Comparison of ENCODE assay signal across 8 mouse cellular contexts in the genomic region with DNA sequence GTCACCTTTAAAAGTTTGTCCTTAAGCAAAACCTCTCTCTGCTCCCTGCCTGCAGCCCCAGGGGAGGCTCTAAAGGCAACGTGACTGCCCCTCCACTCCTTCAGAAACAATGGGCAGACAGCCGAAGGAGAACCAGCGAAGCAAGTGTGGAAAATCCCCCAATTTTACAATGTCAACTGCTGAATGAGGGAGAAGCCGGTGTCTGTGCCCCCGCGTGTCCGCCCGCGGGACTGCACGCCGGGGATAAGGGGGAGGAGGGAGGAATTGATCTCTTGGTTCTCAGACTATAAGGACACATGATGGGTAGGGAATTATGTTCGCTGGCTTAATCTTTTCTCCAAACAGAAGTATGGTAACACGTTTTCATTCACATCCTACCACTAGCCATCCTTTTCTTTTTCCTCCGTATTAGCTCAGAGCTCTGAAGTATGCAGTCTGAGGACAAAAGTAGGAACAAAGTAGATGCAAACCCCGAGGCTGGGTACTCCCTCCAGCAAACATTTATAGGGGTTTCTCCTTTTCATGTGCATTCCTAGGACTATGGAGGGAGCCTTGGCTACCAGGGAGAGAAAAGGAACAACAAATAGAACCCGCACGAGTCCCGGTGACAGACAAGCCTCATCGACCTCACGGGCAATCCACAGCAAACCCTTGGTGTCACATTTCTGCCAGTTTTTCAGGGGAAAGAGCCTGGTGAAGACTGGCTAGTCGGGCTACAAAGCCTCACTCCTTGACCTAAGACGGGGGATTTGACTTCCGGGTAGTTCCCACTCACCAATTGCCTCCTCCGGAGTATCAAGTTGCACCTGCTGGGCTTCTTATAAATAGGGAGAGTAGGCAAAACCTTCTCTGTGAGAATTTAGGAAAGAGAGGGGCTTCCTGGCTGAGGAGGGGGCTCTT. TPM values are rescaled to one million over a fixed set of nuclear protein-coding genes. Genes with fewer than 3 reads are reported as not detected.
A peak's percentile ranks its signal among the peaks of the same experiment; 100 is the strongest.
DNase-seq lines count a peak whose midpoint lies in the region; ATAC-seq and TF ChIP-seq lines count a peak whose summit lies in the region.

No protein-coding gene starts in this region.

- ATAC-seq in heart, embryonic 12.5 days (ENCODE audit: insufficient number of reproducible peaks, low FRiP score), result peak; percentile 34; the same call in 1 of the 2 replicates
- ATAC-seq in kidney, embryonic 16.5 days (ENCODE audit: low FRiP score, low TSS enrichment), result peak; percentile 42; the same call in 1 of the 2 replicates
- ATAC-seq in monocyte, adult 5-6 weeks (replicated peaks; ENCODE audit: insufficient number of reproducible peaks, low FRiP score, low TSS enrichment, poor library complexity, severe bottlenecking), result peak; percentile 84

- peak overlapping the region; percentile 60 for H3K4me2 ChIP-seq in heart, embryonic 12.5 days
- H3K4me2 ChIP-seq in kidney, embryonic 16.5 days (replicated peaks; ENCODE audit: low read depth, low read length), result peak overlapping the region; percentile 54

- peak; percentile 93 for DNase-seq in CD4-positive, CD25-positive, alpha-beta regulatory T cell, adult 2 months (ENCODE audit: low read depth, low spot score)
- DNase-seq in brain, embryonic 18.5 days (ENCODE audit: low read depth, low spot score), result peak; percentile 84
- peak; percentile 57 for DNase-seq in liver, adult 2 months (ENCODE audit: extremely low read depth, low read depth, low spot score)
- peak; percentile 92 to 94 for DNase-seq in spleen, postnatal 36 days (ENCODE audit: low spot score in 2 of 2)

- no peaks in the 10 kb centered on the region for H3K9me3 ChIP-seq in erythroblast, embryonic 14.5 days (ENCODE audit: control insufficient read depth, low read length)
- H3K9me3 ChIP-seq in heart, embryonic 12.5 days (replicated peaks), result no peaks in the 10 kb centered on the region
- no peaks in the 10 kb centered on the region for H3K9me3 ChIP-seq in kidney, embryonic 16.5 days (ENCODE audit: low read length)

- H3K36me3 ChIP-seq in erythroblast, embryonic 14.5 days (ENCODE audit: control insufficient read depth), result peaks cover 10% of the 10 kb centered on the region
- H3K36me3 ChIP-seq in heart, embryonic 12.5 days, result no peaks in the 10 kb centered on the region
- no peaks in the 10 kb centered on the region for H3K36me3 ChIP-seq in kidney, embryonic 16.5 days (ENCODE audit: insufficient read depth, low read length)
- no peaks in the 10 kb centered on the region for H3K36me3 ChIP-seq in liver, adult 2 months (ENCODE audit: control insufficient read depth, insufficient read depth, low read length)

- peaks cover 19% of the 10 kb centered on the region for H3K79me2 ChIP-seq in liver, adult 2 months (ENCODE audit: control insufficient read depth, insufficient read depth, low read length)

- no peak overlapping the region for H3K27ac ChIP-seq in heart, embryonic 12.5 days (ENCODE audit: poor library complexity, severe bottlenecking)
- H3K27ac ChIP-seq in kidney, embryonic 16.5 days (ENCODE audit: low read length), result peak overlapping the region; percentile 77
- peak overlapping the region; percentile 76 for H3K27ac ChIP-seq in liver, adult 2 months (replicated peaks; ENCODE audit: insufficient read depth, low read depth, low read length)

- WGBS in heart, embryonic 12.5 days, result 2% methylated on average over 24 of the region's 24 CpGs
- WGBS in kidney, embryonic 16.5 days, result 0% methylated on average over 24 of the region's 24 CpGs
- 3% methylated on average over 24 of the region's 24 CpGs for WGBS in liver, adult 2 months

- H3K27me3 ChIP-seq in erythroblast, embryonic 14.5 days (ENCODE audit: control insufficient read depth), result no peaks in the 10 kb centered on the region; the same call in 1 of the 2 replicates
- H3K27me3 ChIP-seq in heart, embryonic 12.5 days (replicated peaks), result no peaks in the 10 kb centered on the region
- H3K27me3 ChIP-seq in kidney, embryonic 16.5 days (ENCODE audit: insufficient read depth, low read length), result no peaks in the 10 kb centered on the region
- H3K27me3 ChIP-seq in liver, adult 2 months (ENCODE audit: control insufficient read depth, insufficient read depth, low read length), result no peaks in the 10 kb centered on the region

- peak; percentile 85 for TF ChIP-seq CTCF in liver, adult 2 months (IDR thresholded peaks at IDR 0.05; ENCODE audit: low read depth, low read length)

- peak overlapping the region; percentile 60 for H3K4me3 ChIP-seq in erythroblast, embryonic 14.5 days (replicated peaks)
- peak overlapping the region; percentile 9; the same call in 1 of the 2 replicates for H3K4me3 ChIP-seq in heart, embryonic 12.5 days
- H3K4me3 ChIP-seq in kidney, embryonic 16.5 days (ENCODE audit: low read length), result peak overlapping the region; percentile 33
- no peak overlapping the region for H3K4me3 ChIP-seq in liver, adult 2 months (ENCODE audit: insufficient read depth, low read depth, low read length)

- peak overlapping the region; percentile 50 for H3K9ac ChIP-seq in heart, embryonic 12.5 days
- peak overlapping the region; percentile 62 for H3K9ac ChIP-seq in kidney, embryonic 16.5 days (replicated peaks; ENCODE audit: low read length)
- H3K9ac ChIP-seq in liver, adult 2 months (ENCODE audit: low read depth, low read length), result peak overlapping the region; percentile 61

- TF ChIP-seq POLR2A in liver, adult 2 months (IDR thresholded peaks at IDR 0.05; ENCODE audit: extremely low read depth, insufficient read depth, low read length), result no peak

- H3K4me1 ChIP-seq in erythroblast, embryonic 14.5 days (ENCODE audit: control insufficient read depth), result peaks cover 83% of the 10 kb centered on the region
- peaks cover 55% of the 10 kb centered on the region for H3K4me1 ChIP-seq in heart, embryonic 12.5 days (replicated peaks)
- H3K4me1 ChIP-seq in kidney, embryonic 16.5 days (ENCODE audit: insufficient read depth, low read length), result peaks cover 41% of the 10 kb centered on the region
- peaks cover 17% of the 10 kb centered on the region for H3K4me1 ChIP-seq in liver, adult 2 months (ENCODE audit: control insufficient read depth, insufficient read depth, low read length)

RNA-seq across cellular contexts. Expression of a gene that starts 3.1 kb away (rescaled TPM):
- 19.5 and 20.5 TPM in 2 replicates for polyA plus RNA-seq in erythroblast, embryonic 14.5 days (2012)
- 13.0 and 15.3 TPM in 2 replicates for polyA plus RNA-seq in heart, embryonic 12.5 days (2016; fragmentation: Nextera tagmentation; extraction: Ambion mirVana)
- 8.0 and 8.5 TPM in 2 replicates for polyA plus RNA-seq in kidney, embryonic 16.5 days (2015; fragmentation: Nextera tagmentation; extraction: Ambion mirVana)
- total RNA-seq in liver, adult 2 months (2014; rRNA removed), result 40.2 and 43.7 TPM in 2 replicates
- polyA plus RNA-seq in liver, adult 2 months (2012; rRNA removed), result 110 and 121 TPM in 2 replicates
- total RNA-seq in monocyte, adult 5-6 weeks (2017), result 16.2 to 26.3 TPM (median 21.9 TPM) in 3 replicates

Comparison
In these comparisons a context has a peak if more than half of its experiments do, and no peak if none do; other contexts are left out.
1. ATAC-seq: peak in every context shown above with its lines; median percentile 84 in monocyte, adult 5-6 weeks; 42 in kidney, embryonic 16.5 days; 34 in heart, embryonic 12.5 days.